Mouse (Mus musculus) liver, embryonic 13.5 days (tissue): ENCODE data around the gene Ret. TPM values are rescaled to one million over a fixed set of nuclear protein-coding genes. Genes with fewer than 3 reads are reported as not detected.
A peak's percentile ranks its signal among the peaks of the same experiment; 100 is the strongest.

Experiments
- ATAC-seq: fragments of 200-750 bp; cut with Nextera tagmentation; 2 replicates; pipeline ENCODE4 v1.8.0; 2017; ENCODE audit warnings: low read depth, mild to moderate bottlenecking, moderate number of reproducible peaks, moderate library complexity
- DNase-seq: peaks from one replicate; pipeline ENCODE4 v3.0.0; 2022
- H3K27ac ChIP-seq: fragments of 300-500 bp; sonication (generic); 2 replicates; pipeline ENCODE4 v1.5.1; 2015; ENCODE audit warnings: moderate library complexity, mild to moderate bottlenecking, inconsistent platforms
- H3K27me3 ChIP-seq: fragments of 300-500 bp; sonication (generic); 2 replicates; pipeline ENCODE4 v1.6.1; 2015; ENCODE audit warnings: mild to moderate bottlenecking, inconsistent platforms
- H3K36me3 ChIP-seq: fragments of 300-500 bp; sonication (generic); 2 replicates; pipeline ENCODE4 v1.6.1; 2015; ENCODE audit warnings: mild to moderate bottlenecking, inconsistent platforms
- H3K4me1 ChIP-seq: fragments of 300-500 bp; sonication (generic); replicated peaks from 2 replicates; pipeline ENCODE4 v1.6.1; 2015; ENCODE audit warnings: inconsistent platforms
- H3K4me2 ChIP-seq: fragments of 300-500 bp; sonication (generic); 2 replicates; pipeline ENCODE4 v1.6.1; 2015; ENCODE audit warnings: inconsistent platforms, mild to moderate bottlenecking, moderate library complexity
- H3K4me3 ChIP-seq: fragments of 300-500 bp; sonication (generic); replicated peaks from 2 replicates; pipeline ENCODE4 v1.5.1; 2015; ENCODE audit warnings: mild to moderate bottlenecking, inconsistent platforms
- H3K9ac ChIP-seq: fragments of 300-500 bp; sonication (generic); 2 replicates; pipeline ENCODE4 v1.6.1; 2015; ENCODE audit warnings: mild to moderate bottlenecking, inconsistent platforms
- H3K9me3 ChIP-seq: fragments of 300-500 bp; sonication (generic); replicated peaks from 2 replicates; pipeline ENCODE4 v1.6.1; 2016; ENCODE audit warnings: inconsistent platforms
- WGBS: fragments of 180-500 bp; shearing (Covaris S2); methylation state at CpG from one replicate; pipeline ENCODE4 v1.1.7; 2015; ENCODE audit not compliant: insufficient replicate concordance; 5-methylcytosine and 5-hydroxymethylcytosine counted together
- polyA plus RNA-seq: library from polyadenylated mRNA; unstranded; fragments of >200 nt; fragmentation: Nextera tagmentation; extraction: Ambion mirVana; gene quantifications from 2 replicates; pipeline ENCODE4 v1.2.1, GENCODE M21; 2015

Ret gene
- polyA plus RNA-seq, 1 experiment from 2014 or later = 0.02 TPM

DNA sequence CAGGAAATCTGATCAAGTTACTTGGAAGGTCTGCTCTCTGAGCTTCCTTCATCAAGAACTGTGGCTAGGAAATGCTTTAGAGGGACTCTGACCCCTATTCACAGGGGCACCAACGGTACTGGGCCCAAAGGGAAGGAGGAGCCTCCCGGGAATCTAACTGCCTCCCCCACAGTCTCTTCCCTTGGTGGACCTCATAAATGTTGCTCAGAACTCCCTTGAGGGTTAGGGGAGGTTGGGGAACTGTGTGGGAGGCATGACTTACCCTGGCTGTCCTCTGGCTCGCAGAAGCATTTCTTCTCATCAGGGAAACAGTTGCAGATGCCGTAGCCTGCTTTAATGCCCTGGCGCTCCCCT is 23.6 kb downstream of the Ret start:
- Histone ChIP-seq H3K4me3 (no peak overlapping the region), H3K9me3 (no peaks in the 10 kb centered on the region), H3K9ac (no peak overlapping the region), H3K36me3 (no peaks in the 10 kb centered on the region), H3K4me2 (no peak overlapping the region), H3K4me1 (no peaks in the 10 kb centered on the region), H3K27me3 (no peaks in the 10 kb centered on the region), H3K27ac (no peak overlapping the region)
- DNase-seq (no peak), ATAC-seq (no peak)
- 74% methylated on average over 5 of the region's 5 CpGs for WGBS

DNA sequence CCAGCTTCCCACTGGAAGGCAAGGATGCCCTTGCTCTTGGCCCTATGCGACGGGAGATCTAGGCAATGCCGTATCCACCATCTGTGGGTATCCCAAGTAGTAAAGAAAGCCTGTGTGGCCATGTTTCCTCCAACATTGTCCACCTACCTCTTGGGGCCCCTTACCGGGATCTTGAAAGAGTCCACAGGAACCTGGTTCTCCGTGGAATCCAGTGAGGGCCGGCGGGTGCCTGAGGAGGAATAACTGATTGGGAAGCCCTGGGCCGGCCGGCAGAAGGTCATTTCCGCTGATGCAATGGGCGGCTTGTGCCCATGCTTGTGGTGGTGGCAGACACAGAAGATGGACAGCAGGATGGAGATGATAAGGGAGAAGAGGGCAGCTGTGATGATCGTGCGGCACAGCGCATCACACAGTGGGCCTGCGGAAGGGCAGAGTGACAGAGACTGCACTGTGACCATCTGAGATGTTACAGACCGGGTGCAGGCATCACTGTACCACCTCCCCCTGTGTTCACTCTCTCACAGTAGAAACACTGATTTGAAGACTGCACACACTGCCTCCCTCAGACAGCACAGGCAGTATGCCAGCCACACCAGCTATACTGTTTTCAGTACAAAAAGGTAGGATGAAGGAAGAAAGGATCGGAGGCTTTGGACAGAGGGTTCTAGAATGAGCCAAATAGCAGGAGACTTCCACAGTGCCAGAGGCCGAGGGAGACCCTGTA is 24.1 kb downstream of the Ret start:
- H3K4me2 ChIP-seq = no peak overlapping the region
- no peaks in the 10 kb centered on the region for H3K9me3 ChIP-seq
- H3K36me3 ChIP-seq = no peaks in the 10 kb centered on the region
- no peak overlapping the region for H3K27ac ChIP-seq
- H3K4me3 ChIP-seq = no peak overlapping the region
- no peak for DNase-seq
- H3K4me1 ChIP-seq = no peaks in the 10 kb centered on the region
- H3K9ac ChIP-seq = no peak overlapping the region
- H3K27me3 ChIP-seq = no peaks in the 10 kb centered on the region
- WGBS = 76% methylated on average over 18 of the region's 18 CpGs
- ATAC-seq = no peak

DNA sequence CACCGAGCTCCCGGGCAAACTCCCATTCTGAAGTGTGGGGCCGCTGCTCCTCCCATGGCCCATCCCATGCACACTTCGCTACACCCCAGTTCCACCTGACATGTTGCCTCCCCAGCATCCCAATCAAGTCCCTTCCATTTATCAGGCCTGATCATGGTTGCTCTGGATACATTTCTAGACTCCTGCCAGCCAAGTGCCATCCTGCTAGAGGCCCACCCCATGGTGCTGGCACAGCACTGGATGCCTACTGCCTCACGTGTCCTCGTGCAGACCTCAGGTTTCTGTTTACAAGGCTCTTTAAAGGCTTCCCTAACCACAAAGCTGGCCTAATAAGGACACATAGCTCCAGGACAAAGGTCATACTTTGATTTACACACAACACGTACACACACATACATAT is 26.1 kb downstream of the Ret start:
- Histone ChIP-seq H3K9ac (no peak overlapping the region), H3K4me2 (no peak overlapping the region), H3K27ac (no peak overlapping the region), H3K9me3 (no peaks in the 10 kb centered on the region), H3K36me3 (no peaks in the 10 kb centered on the region), H3K4me1 (no peaks in the 10 kb centered on the region), H3K4me3 (no peak overlapping the region), H3K27me3 (no peaks in the 10 kb centered on the region)
- ATAC-seq = no peak
- no peak for DNase-seq
- WGBS = 71% methylated on average over 7 of the region's 7 CpGs

DNA sequence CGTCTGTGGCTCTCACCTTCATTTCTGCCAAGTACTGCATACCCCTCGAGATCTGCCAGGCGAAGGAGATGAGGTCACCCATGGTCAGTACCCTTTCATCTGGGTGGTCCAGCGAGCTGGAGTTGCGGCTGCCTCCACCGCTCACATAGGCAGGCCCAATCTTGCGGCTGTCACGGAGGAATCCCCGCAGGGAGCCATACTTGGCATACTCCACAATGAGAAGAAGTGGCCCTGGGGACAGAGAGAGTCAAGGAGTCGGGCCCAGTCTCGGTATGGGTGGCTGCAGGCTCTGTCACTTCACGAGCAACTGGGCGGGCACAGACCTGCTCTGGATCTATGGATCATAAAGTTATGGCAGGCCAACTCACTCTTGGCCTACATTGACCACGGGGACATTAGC is 29.4 kb downstream of the Ret start:
- no peak for DNase-seq
- H3K27ac ChIP-seq = no peak overlapping the region
- H3K9me3 ChIP-seq = no peaks in the 10 kb centered on the region
- ATAC-seq = no peak
- no peaks in the 10 kb centered on the region for H3K36me3 ChIP-seq
- WGBS = 76% methylated on average over 14 of the region's 14 CpGs
- no peaks in the 10 kb centered on the region for H3K4me1 ChIP-seq
- H3K4me2 ChIP-seq = no peak overlapping the region
- H3K27me3 ChIP-seq = no peaks in the 10 kb centered on the region
- H3K4me3 ChIP-seq = no peak overlapping the region
- H3K9ac ChIP-seq = no peak overlapping the region

DNA sequence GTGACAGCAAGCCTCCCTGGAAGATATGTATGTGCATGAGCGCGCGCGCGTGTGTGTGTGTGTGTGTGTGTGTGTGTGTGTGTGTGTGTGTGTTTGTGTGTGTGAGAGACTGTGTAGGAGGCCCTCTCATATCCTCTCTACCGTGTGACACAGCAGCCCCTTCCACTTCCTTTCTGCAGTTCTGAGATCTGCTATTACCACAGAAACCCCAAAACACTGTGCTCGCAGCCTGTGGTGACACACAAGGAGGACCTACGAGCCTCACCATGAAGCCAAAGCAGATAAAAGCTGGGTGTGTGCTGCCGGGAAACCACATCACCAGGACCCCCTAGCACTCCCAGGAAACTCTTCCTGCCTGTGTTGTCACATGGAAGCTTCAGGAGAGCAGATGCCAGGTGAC is 30.5 kb downstream of the Ret start:
- ATAC-seq = no peak
- H3K4me1 ChIP-seq = no peaks in the 10 kb centered on the region
- no peaks in the 10 kb centered on the region for H3K36me3 ChIP-seq
- H3K27me3 ChIP-seq = no peaks in the 10 kb centered on the region
- WGBS = 30% methylated on average over 9 of the region's 9 CpGs
- no peak overlapping the region for H3K4me3 ChIP-seq
- no peak for DNase-seq
- no peak overlapping the region for H3K9ac ChIP-seq
- H3K9me3 ChIP-seq = no peaks in the 10 kb centered on the region
- H3K4me2 ChIP-seq = 0 out of 2 replicates have a peak overlapping the region, but pooled peaks have one; percentile 6
- H3K27ac ChIP-seq = no peak overlapping the region

DNA sequence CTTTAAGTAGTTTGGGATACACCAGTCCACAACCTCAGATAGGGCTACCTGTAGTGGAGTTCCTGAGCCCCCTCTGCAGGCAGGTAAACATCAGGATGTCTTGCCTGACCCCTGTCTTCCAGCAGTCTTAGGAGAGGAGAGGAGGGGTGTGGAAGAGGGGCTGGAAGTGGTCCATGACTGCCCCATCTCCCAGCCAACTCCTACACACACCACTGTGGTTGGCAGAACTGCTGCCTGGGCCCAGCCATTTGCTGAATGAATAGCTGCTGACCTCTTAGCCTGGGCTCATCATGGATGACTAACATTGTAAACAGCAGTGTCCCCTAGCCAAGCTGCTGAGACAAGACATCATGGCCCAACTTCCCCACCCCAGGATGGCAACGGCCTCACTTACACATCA is 32.0 kb downstream of the Ret start:
- H3K4me1 ChIP-seq = no peaks in the 10 kb centered on the region
- no peaks in the 10 kb centered on the region for H3K27me3 ChIP-seq
- no peaks in the 10 kb centered on the region for H3K36me3 ChIP-seq
- 79% methylated on average over 1 of the region's 1 CpGs for WGBS
- H3K9me3 ChIP-seq = no peaks in the 10 kb centered on the region
- no peak for DNase-seq
- no peak overlapping the region for H3K9ac ChIP-seq
- ATAC-seq = no peak
- H3K4me2 ChIP-seq = no peak overlapping the region
- no peak overlapping the region for H3K4me3 ChIP-seq
- no peak overlapping the region for H3K27ac ChIP-seq

DNA sequence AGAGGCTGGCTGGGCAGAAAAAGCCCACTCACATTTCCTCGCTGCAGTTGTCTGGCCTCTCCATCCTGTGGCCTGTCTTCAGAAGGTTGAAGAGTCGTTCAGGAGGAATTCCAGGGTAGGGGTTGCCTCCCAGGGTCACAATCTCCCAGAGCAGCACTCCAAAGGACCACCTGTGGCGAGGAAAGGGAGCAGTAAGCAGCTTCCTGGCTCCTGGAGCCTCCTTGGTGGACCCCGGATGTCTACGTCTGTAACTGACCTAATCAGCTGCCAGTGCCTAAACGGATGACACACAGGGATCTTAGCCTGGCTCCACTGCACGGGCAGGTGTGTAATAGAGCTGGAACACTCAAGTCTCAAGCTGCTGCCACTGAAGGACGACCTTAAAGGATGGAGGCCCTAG is 32.8 kb downstream of the Ret start:
- no peak overlapping the region for H3K4me3 ChIP-seq
- no peaks in the 10 kb centered on the region for H3K4me1 ChIP-seq
- DNase-seq = no peak
- no peak overlapping the region for H3K4me2 ChIP-seq
- ATAC-seq = no peak
- H3K9me3 ChIP-seq = no peaks in the 10 kb centered on the region
- H3K27ac ChIP-seq = no peak overlapping the region
- H3K36me3 ChIP-seq = no peaks in the 10 kb centered on the region
- H3K27me3 ChIP-seq = no peaks in the 10 kb centered on the region
- H3K9ac ChIP-seq = no peak overlapping the region
- WGBS = 37% methylated on average over 8 of the region's 8 CpGs

DNA sequence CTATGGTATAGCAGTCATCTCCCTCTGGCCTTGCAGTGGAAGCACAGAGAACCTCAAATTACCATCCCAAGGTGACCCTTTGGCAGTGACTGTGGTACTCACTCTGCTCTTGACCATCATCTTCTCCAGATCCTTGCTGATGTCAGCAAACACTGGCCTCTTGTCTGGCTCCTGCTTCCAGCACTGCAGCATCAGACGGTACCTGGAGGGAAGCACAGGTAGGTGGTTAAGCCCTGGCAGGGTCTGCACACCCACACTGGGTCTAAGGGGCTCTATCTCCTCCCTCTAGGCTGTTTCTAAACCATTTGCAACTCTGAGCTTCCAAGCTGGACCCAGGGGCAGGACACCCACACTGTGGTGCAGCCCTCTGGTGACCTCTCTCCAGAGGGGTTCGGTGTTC is 34.4 kb downstream of the Ret start:
- H3K4me3 ChIP-seq = no peak overlapping the region
- ATAC-seq (no peak), DNase-seq (no peak)

DNA sequence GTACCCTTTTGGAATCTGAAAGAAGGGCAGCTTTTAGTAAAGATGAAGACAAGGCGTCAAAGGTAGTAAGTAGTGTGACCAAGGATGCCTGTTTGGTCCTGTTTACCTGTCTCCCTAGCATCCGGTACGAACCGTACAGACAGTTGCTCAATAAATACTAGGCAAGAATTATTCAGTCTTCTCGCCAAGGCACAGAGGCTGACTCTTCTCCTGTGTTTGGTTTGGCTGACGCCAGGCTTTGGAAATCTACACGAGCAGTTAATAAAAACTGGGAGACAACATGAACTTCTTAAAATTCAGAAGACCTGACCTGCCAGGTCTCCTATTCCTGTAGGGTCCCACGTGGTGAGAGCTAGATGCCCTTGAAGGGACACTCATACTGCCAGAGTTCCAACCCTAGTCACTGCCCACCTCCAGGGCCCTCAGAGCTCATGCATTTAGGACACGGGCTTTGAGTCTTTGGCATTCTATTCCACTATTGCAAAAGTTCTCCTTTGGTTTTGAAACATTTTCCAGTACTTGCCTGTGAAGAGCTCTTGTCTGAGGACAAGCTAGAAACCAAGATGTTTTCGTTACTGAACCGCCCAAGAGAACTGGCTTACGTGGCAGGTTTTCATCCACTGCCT is 34.9 kb downstream of the Ret start:
- Histone ChIP-seq H3K4me2 (no peak overlapping the region), H3K27ac (no peak overlapping the region), H3K27me3 (no peaks in the 10 kb centered on the region), H3K9me3 (no peaks in the 10 kb centered on the region), H3K4me3 (no peak overlapping the region), H3K9ac (no peak overlapping the region), H3K4me1 (no peaks in the 10 kb centered on the region), H3K36me3 (no peaks in the 10 kb centered on the region)
- no peak for ATAC-seq
- no peak for DNase-seq
- 76% methylated on average over 12 of the region's 12 CpGs for WGBS

More for the DNA sequence above, 34.4 kb downstream of the Ret start:
- Histone ChIP-seq H3K4me1 (no peaks in the 10 kb centered on the region), H3K27ac (no peak overlapping the region), H3K9me3 (no peaks in the 10 kb centered on the region), H3K9ac (no peak overlapping the region), H3K36me3 (no peaks in the 10 kb centered on the region), H3K27me3 (no peaks in the 10 kb centered on the region), H3K4me2 (no peak overlapping the region)
- 76% methylated on average over 2 of the region's 2 CpGs for WGBS

DNA sequence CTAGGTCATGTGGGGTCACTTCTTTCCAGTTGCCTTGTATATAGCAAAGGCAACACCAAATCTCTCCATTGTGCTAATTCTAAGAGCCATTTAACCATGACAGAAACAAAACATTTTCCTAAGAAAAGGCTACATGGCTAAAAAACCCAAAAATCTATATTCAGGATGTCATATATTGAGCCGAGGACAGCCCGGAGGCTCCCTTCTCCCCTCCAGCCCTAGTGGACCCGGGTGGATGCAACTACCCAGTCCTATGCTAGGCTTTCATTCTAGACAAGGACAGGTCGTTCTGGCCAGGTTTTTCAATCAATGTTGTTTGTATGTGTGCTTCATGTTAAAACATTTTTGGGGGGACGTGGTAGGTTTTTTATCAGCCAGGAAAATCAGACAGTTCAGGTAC is 44.4 kb downstream of the Ret start:
- WGBS = 71% methylated on average over 5 of the region's 5 CpGs

DNA sequence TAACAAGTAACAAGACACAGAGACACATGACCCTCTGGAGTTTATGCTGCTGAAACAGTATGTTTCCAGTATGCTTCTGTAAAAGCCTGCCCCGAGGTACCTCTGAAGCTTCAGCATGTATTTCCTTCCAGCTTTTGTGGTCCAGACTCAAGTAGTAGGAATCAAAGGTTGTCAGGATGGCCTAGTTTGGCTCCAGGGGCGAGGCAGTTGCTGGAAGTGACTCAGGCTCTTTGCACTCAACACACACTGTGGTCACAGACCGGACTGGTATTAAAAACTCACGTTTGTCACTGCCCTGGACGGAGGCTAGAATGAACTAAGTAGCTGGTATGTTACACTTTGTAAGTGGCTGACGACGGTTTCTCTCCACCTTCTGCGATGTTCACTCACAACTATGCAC is 46.5 kb downstream of the Ret start:
- Histone ChIP-seq H3K9me3 (no peaks in the 10 kb centered on the region), H3K4me1 (no peaks in the 10 kb centered on the region), H3K4me2 (no peak overlapping the region), H3K27me3 (no peaks in the 10 kb centered on the region), H3K36me3 (no peaks in the 10 kb centered on the region), H3K27ac (no peak overlapping the region), H3K9ac (no peak overlapping the region), H3K4me3 (no peak overlapping the region)
- 54% methylated on average over 8 of the region's 8 CpGs for WGBS
- DNase-seq = no peak
- no peak for ATAC-seq

More for the DNA sequence above, 44.4 kb downstream of the Ret start:
- Histone ChIP-seq H3K4me2 (no peak overlapping the region), H3K4me1 (no peaks in the 10 kb centered on the region), H3K4me3 (no peak overlapping the region), H3K27ac (no peak overlapping the region), H3K27me3 (no peaks in the 10 kb centered on the region), H3K36me3 (no peaks in the 10 kb centered on the region), H3K9me3 (no peaks in the 10 kb centered on the region), H3K9ac (no peak overlapping the region)
- ATAC-seq (no peak), DNase-seq (no peak)

DNA sequence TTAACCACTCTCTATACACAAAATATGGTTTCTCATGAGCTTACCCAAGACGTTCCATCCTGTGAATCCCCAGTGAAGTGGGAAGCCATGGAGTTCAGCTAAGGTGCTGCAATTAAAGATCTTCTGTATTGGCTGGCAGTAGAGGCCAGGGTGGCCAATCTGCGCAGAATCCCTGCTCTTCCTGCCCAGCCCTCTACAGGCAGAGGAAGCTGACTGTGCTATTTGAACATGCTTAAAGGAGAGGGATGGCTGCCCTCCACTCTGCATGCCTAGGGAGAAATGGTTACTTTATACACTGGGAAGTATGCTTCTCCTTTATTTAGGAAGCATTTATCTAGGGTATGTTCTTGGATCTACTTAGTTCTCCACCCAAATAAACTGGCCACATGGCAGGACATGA is 47.0 kb downstream of the Ret start:
- Histone ChIP-seq H3K4me3 (no peak overlapping the region), H3K27ac (no peak overlapping the region), H3K9me3 (no peaks in the 10 kb centered on the region), H3K36me3 (no peaks in the 10 kb centered on the region), H3K9ac (no peak overlapping the region), H3K27me3 (no peaks in the 10 kb centered on the region), H3K4me2 (no peak overlapping the region), H3K4me1 (no peaks in the 10 kb centered on the region)
- ATAC-seq (no peak), DNase-seq (no peak)
- 58% methylated on average over 2 of the region's 2 CpGs for WGBS
